23 mouse cellular contexts compared by ENCODE assay signal in genomic region chr15:78752991-78753390, GRCm38 (mm10). TPM values are rescaled to one million over a fixed set of nuclear protein-coding genes. Genes with fewer than 3 reads are reported as not detected.
DNase-seq lines count a peak whose midpoint lies in the region; TF ChIP-seq lines count a peak whose summit lies in the region.
"Had no signal": no experiment of that assay in that cellular context is flagged by ENCODE, and none has a peak within 500 bp of the region (broad histone marks: within the 10 kb centered on the region; RNA-seq: fewer than 3 reads in every experiment).

No protein-coding gene starts in this region.

- H3K9me3 ChIP-seq in MEL (replicated peaks; ENCODE audit: insufficient read depth, low read length) = no peaks in the 10 kb centered on the region
- H3K9me3 ChIP-seq: embryonic facial prominence, embryonic 10.5 days; forebrain, embryonic 13.5 days; hindbrain, embryonic 12.5 days had no signal

- no peak overlapping the region for H3K27ac ChIP-seq in MEL (ENCODE audit: control insufficient read depth, low read depth, low read length)
- H3K27ac ChIP-seq: embryonic facial prominence, embryonic 10.5 days; gastrocnemius, adult 2 months; hindbrain, embryonic 12.5 days had no signal

- TF ChIP-seq RAD21 in MEL (IDR thresholded peaks at IDR 0.05; ENCODE audit: low read depth, low read length) = no peak

- no peak for TF ChIP-seq CTCF in MEL (IDR thresholded peaks at IDR 0.05 in 2 of 3, conservative IDR thresholded peaks at IDR 0.05 in 1 of 3; ENCODE audit: control insufficient read depth in 1 of 3, insufficient read depth in 1 of 3, low read depth in 2 of 3, low read length in 3 of 3, poor library complexity in 1 of 3, severe bottlenecking in 1 of 3)

- H3K79me2 ChIP-seq in MEL (ENCODE audit: control insufficient read depth, insufficient read depth, low read length, poor library complexity) = no peaks in the 10 kb centered on the region

- DNase-seq in ES-CJ7 (ENCODE audit: low read depth, low spot score) (peak; percentile 58), MEL (ENCODE audit: low read depth, low spot score) (peak; percentile 54)
- peak; percentile 33 for DNase-seq in c-Kit-negative CD71-positive TER-119-positive erythroid progenitor cells, embryonic 14.5 days (ENCODE audit: low read depth, low spot score)
- no peak for DNase-seq in cerebellum, postnatal 10 days
- no peak for DNase-seq in cerebellum, postnatal 36 days
- no peak for DNase-seq in layer of hippocampus, postnatal 10 days (ENCODE audit: low spot score in 2 of 2)
- DNase-seq: adrenal gland, postnatal 25 days; B cell, adult 2 months; cerebellum, adult 11-12 months; cerebellum, adult 9-10 months; forebrain, postnatal 0 days; gastrocnemius, adult 2 months; gastrocnemius, postnatal 36 days; heart, adult 11 months; heart, postnatal 10 days; heart, postnatal 4 days; kidney, adult 11 months had no signal

- no peak for TF ChIP-seq POLR2A in MEL (IDR thresholded peaks at IDR 0.05; ENCODE audit: control insufficient read depth in 1 of 2, insufficient read depth in 1 of 2, low read depth in 1 of 2, low read length in 2 of 2, poor library complexity in 1 of 2)

- no peak overlapping the region for H3K9ac ChIP-seq in MEL (ENCODE audit: control insufficient read depth, low read depth, low read length, poor library complexity, severe bottlenecking)
- H3K9ac ChIP-seq: forebrain, embryonic 13.5 days; forebrain, postnatal 0 days; hindbrain, embryonic 12.5 days had no signal

- H3K36me3 ChIP-seq in MEL (ENCODE audit: control insufficient read depth in 1 of 2, insufficient read depth in 2 of 2, low read length in 2 of 2) = no peaks in the 10 kb centered on the region

- H3K4me1 ChIP-seq in MEL (ENCODE audit: control insufficient read depth in 1 of 2, insufficient read depth in 2 of 2, low read length in 2 of 2) = no peaks in the 10 kb centered on the region

- no peaks in the 10 kb centered on the region for H3K27me3 ChIP-seq in MEL (ENCODE audit: control insufficient read depth in 1 of 2, insufficient read depth in 2 of 2, low read length in 2 of 2)
- H3K27me3 ChIP-seq: forebrain, embryonic 13.5 days; hindbrain, embryonic 12.5 days had no signal

- TF ChIP-seq EP300 in MEL (IDR thresholded peaks at IDR 0.05; ENCODE audit: low read depth in 1 of 2, low read length in 2 of 2) = no peak

- no peak overlapping the region for H3K4me3 ChIP-seq in MEL (ENCODE audit: control insufficient read depth in 1 of 2, insufficient read depth in 1 of 2, low read depth in 2 of 2, low read length in 2 of 2)
- H3K4me3 ChIP-seq: embryonic facial prominence, embryonic 10.5 days; forebrain, embryonic 13.5 days; gastrocnemius, adult 2 months; hindbrain, embryonic 12.5 days had no signal

TF ChIP-seq in MEL, 35 proteins besides CTCF, POLR2A, EP300 and RAD21:
- TF ChIP-seq ZNF384 (IDR thresholded peaks at IDR 0.05; ENCODE audit: low read depth, low read length) = no peak
- no peak for TF ChIP-seq CHD1 (IDR thresholded peaks at IDR 0.05; ENCODE audit: low read depth, low read length)
- no peak for TF ChIP-seq TCF12 (IDR thresholded peaks at IDR 0.05; ENCODE audit: low read depth, low read length)
- no peak for TF ChIP-seq ETS1 (IDR thresholded peaks at IDR 0.05; ENCODE audit: low read depth, low read length)
- no peak for TF ChIP-seq MEF2A (IDR thresholded peaks at IDR 0.05; ENCODE audit: extremely low read depth, insufficient replicate concordance, low read depth, low read length, poor library complexity, severe bottlenecking)
- TF ChIP-seq CHD2 (IDR thresholded peaks at IDR 0.05; ENCODE audit: low read length) = no peak
- no peak for TF ChIP-seq POLR2AphosphoS2 (IDR thresholded peaks at IDR 0.05; ENCODE audit: low read length)
- no peak for TF ChIP-seq TBP (IDR thresholded peaks at IDR 0.05; ENCODE audit: low read depth, low read length)
- TF ChIP-seq MAFK (IDR thresholded peaks at IDR 0.05; ENCODE audit: borderline replicate concordance, low read depth, low read length) = no peak
- TF ChIP-seq NRF1 (IDR thresholded peaks at IDR 0.05; ENCODE audit: insufficient read depth, low read depth, low read length, poor library complexity, severe bottlenecking) = no peak
- no peak for TF ChIP-seq ZC3H11A (IDR thresholded peaks at IDR 0.05; ENCODE audit: low read depth, low read length)
- TF ChIP-seq USF1 (IDR thresholded peaks at IDR 0.05; ENCODE audit: low read depth, low read length) = no peak
- TF ChIP-seq BHLHE40 (IDR thresholded peaks at IDR 0.05; ENCODE audit: borderline replicate concordance, low read depth, low read length) = no peak

RNA-seq across cellular contexts. Expression of gene Mfng, which starts 20.3 kb away (rescaled TPM):
- 11.5 and 17.8 TPM in 2 replicates for total RNA-seq in MEL (2012; rRNA removed)
- polyA plus RNA-seq in MEL (2012; ENCODE audit: insufficient read depth in 1 of 2, insufficient read length in 2 of 2, low read depth in 1 of 2, low replicate concordance in 2 of 2, missing spikeins in 1 of 2) = 10 to 100 TPM in 1 of 2 experiments, not detected in 1; 27.1 TPM
- 10 to 100 TPM in 1 of 2 experiments, 1 to 10 TPM in 1; 9.2 to 10.4 TPM for total RNA-seq in layer of hippocampus, postnatal 10 days (2021)

RNA-seq across cellular contexts. Expression of gene Elfn2, which starts 34.4 kb away (rescaled TPM):
- total RNA-seq in MEL (2012; rRNA removed) = 0.04 and 0.49 TPM in 2 replicates
- under 1 TPM in 1 of 2 experiments, not detected in 1; 0.15 TPM for polyA plus RNA-seq in MEL (2012; ENCODE audit: insufficient read depth in 1 of 2, insufficient read length in 2 of 2, low read depth in 1 of 2, low replicate concordance in 2 of 2, missing spikeins in 1 of 2)
- total RNA-seq in layer of hippocampus, postnatal 10 days (2021) = 100 to 1,000 TPM; 127 to 138 TPM
- polyA plus RNA-seq: activated CD4-positive, CD25-positive, alpha-beta regulatory T cell, adult 4 months; heart, embryonic 14.5 days had no signal

RNA-seq across cellular contexts. Expression of gene Card10, which starts 49.9 kb away (rescaled TPM):
- not detected in 2 replicates for total RNA-seq in MEL (2012; rRNA removed)
- polyA plus RNA-seq in MEL (2012; ENCODE audit: insufficient read depth in 1 of 2, insufficient read length in 2 of 2, low read depth in 1 of 2, low replicate concordance in 2 of 2, missing spikeins in 1 of 2) = not detected
- 1 to 10 TPM; 5.8 to 6.0 TPM for total RNA-seq in layer of hippocampus, postnatal 10 days (2021)
- polyA plus RNA-seq: activated CD4-positive, CD25-positive, alpha-beta regulatory T cell, adult 4 months; CD4-positive, CD25-positive, alpha-beta regulatory T cell, adult 4 months had no signal

Comparison
In these comparisons a context has a peak if more than half of its experiments do, and no peak if none do; other contexts are left out.
1. DNase-seq: peak in ES-CJ7 (single experiment), MEL (single experiment) and c-Kit-negative CD71-positive TER-119-positive erythroid progenitor cells, embryonic 14.5 days (single experiment); none in cerebellum, postnatal 10 days (0 of 2), cerebellum, postnatal 36 days (0 of 2) and layer of hippocampus, postnatal 10 days (0 of 2).
2. RNA of gene Elfn2, which starts 34.4 kb away (total RNA-seq): 127 to 138 TPM in layer of hippocampus, postnatal 10 days; 0.04 to 0.49 TPM in MEL; every median in the first group is over 10 times any median in the second.